Mouse (Mus musculus) thymus, adult 2 months (tissue): Measurements from ENCODE around the gene Fbxl15.

Experiments used
- CTCF ChIP-seq: fragments of 200-500 bp; IDR thresholded peaks from 2 replicates; pipeline ENCODE4 v1.5.1; 2012; ENCODE audit warnings: mild to moderate bottlenecking, control low read depth, low read length, moderate library complexity, borderline replicate concordance; ENCODE audit not compliant: control insufficient read depth, poor library complexity, insufficient read depth; ENCODE audit errors: extremely low read depth
- POLR2A ChIP-seq: fragments of 200-500 bp; IDR thresholded peaks from 2 replicates; pipeline ENCODE4 v1.6.1; 2012; ENCODE audit warnings: mild to moderate bottlenecking, low read length, control low read depth, moderate library complexity; ENCODE audit not compliant: control insufficient read depth, poor library complexity, insufficient read depth; ENCODE audit errors: extremely low read depth

GRCm38 (mm10) chr19:46348761-46349458 lies 20.9 kb downstream of the Fbxl15 start:
- TF ChIP-seq CTCF (no peak), POLR2A (no peak)
